In genomic region chr6:59072096-59073060, GRCm38 (mm10) we compare ENCODE assay signal across 18 mouse cellular contexts. TPM values are rescaled to one million over a fixed set of nuclear protein-coding genes. Genes with fewer than 3 reads are reported as not detected.
DNase-seq lines count a peak whose midpoint lies in the region; ATAC-seq and TF ChIP-seq lines count a peak whose summit lies in the region.
"Had no signal": no experiment of that assay in that cellular context is flagged by ENCODE, and none has a peak within 500 bp of the region (broad histone marks: within the 10 kb centered on the region; RNA-seq: fewer than 3 reads in every experiment).

No protein-coding gene starts in this region.

- DNase-seq in adrenal gland, adult 2 months = peak; percentile 63
- DNase-seq in adrenal gland, adult 18-20 months (ENCODE audit: low spot score in 2 of 2) = no peak
- DNase-seq in kidney, adult 8-10 months = peak; percentile 33 to 71
- DNase-seq in adrenal gland, postnatal 36 days = peak; percentile 22 to 41
- peak; percentile 68 for DNase-seq in lung, postnatal 0 days (ENCODE audit: low spot score)
- no peak for DNase-seq in thymus, postnatal 36 days
- no peak for DNase-seq in hindbrain, embryonic 10.5 days (ENCODE audit: low spot score)
- DNase-seq: cerebellum, postnatal 10 days; embryo, embryonic 11 days; spleen, adult 18-20 months; thymus, postnatal 4 days had no signal

- H3K4me3 ChIP-seq in kidney, embryonic 15.5 days (replicated peaks) = no peak overlapping the region
- H3K4me3 ChIP-seq in lung, postnatal 0 days (ENCODE audit: low read depth, low read length) = no peak overlapping the region
- no peak overlapping the region for H3K4me3 ChIP-seq in hindbrain, embryonic 10.5 days
- H3K4me3 ChIP-seq: limb, embryonic 15.5 days; lung, embryonic 15.5 days; midbrain, embryonic 12.5 days; neural tube, embryonic 15.5 days had no signal

- no peak for TF ChIP-seq CTCF in lung, postnatal 0 days (IDR thresholded peaks at IDR 0.05)

- no peaks in the 10 kb centered on the region for H3K36me3 ChIP-seq in kidney, embryonic 15.5 days
- no peaks in the 10 kb centered on the region for H3K36me3 ChIP-seq in lung, postnatal 0 days (ENCODE audit: insufficient read depth, low read length)
- no peaks in the 10 kb centered on the region for H3K36me3 ChIP-seq in hindbrain, embryonic 10.5 days
- H3K36me3 ChIP-seq: limb, embryonic 15.5 days; lung, embryonic 15.5 days; midbrain, embryonic 12.5 days; neural tube, embryonic 15.5 days had no signal

- TF ChIP-seq EP300 in lung, postnatal 0 days (IDR thresholded peaks at IDR 0.05) = no peak

- H3K4me1 ChIP-seq in kidney, embryonic 15.5 days = no peaks in the 10 kb centered on the region
- H3K4me1 ChIP-seq in lung, postnatal 0 days (ENCODE audit: insufficient read depth, low read depth, low read length) = no peaks in the 10 kb centered on the region
- H3K4me1 ChIP-seq in hindbrain, embryonic 10.5 days (replicated peaks) = no peaks in the 10 kb centered on the region
- H3K4me1 ChIP-seq: limb, embryonic 15.5 days; lung, embryonic 15.5 days; midbrain, embryonic 12.5 days; neural tube, embryonic 15.5 days had no signal

- H3K9me3 ChIP-seq in kidney, embryonic 15.5 days (replicated peaks) = no peaks in the 10 kb centered on the region; the same call in 1 of the 2 replicates
- no peaks in the 10 kb centered on the region for H3K9me3 ChIP-seq in lung, postnatal 0 days (ENCODE audit: low read length)
- H3K9me3 ChIP-seq in hindbrain, embryonic 10.5 days = peaks cover 15% of the 10 kb centered on the region; the same call in 1 of the 2 replicates
- H3K9me3 ChIP-seq: limb, embryonic 15.5 days; lung, embryonic 15.5 days; neural tube, embryonic 15.5 days had no signal

- H3K27me3 ChIP-seq in kidney, embryonic 15.5 days = no peaks in the 10 kb centered on the region
- H3K27me3 ChIP-seq in lung, postnatal 0 days (replicated peaks; ENCODE audit: insufficient read depth, low read length) = no peaks in the 10 kb centered on the region
- H3K27me3 ChIP-seq in hindbrain, embryonic 10.5 days (ENCODE audit: insufficient read depth, poor library complexity, severe bottlenecking) = no peaks in the 10 kb centered on the region
- H3K27me3 ChIP-seq: limb, embryonic 15.5 days; lung, embryonic 15.5 days; midbrain, embryonic 12.5 days; neural tube, embryonic 15.5 days had no signal

- H3K27ac ChIP-seq in kidney, embryonic 15.5 days = no peak overlapping the region
- no peak overlapping the region for H3K27ac ChIP-seq in lung, postnatal 0 days (ENCODE audit: low read length)
- no peak overlapping the region for H3K27ac ChIP-seq in hindbrain, embryonic 10.5 days
- H3K27ac ChIP-seq: limb, embryonic 15.5 days; lung, embryonic 15.5 days; midbrain, embryonic 12.5 days; neural tube, embryonic 15.5 days had no signal

- no peak overlapping the region for H3K9ac ChIP-seq in kidney, embryonic 15.5 days
- H3K9ac ChIP-seq in lung, postnatal 0 days (replicated peaks; ENCODE audit: low read depth) = no peak overlapping the region
- H3K9ac ChIP-seq: limb, embryonic 15.5 days; lung, embryonic 15.5 days; midbrain, embryonic 12.5 days; neural tube, embryonic 15.5 days had no signal

- no peak overlapping the region for H3K4me2 ChIP-seq in kidney, embryonic 15.5 days
- no peak overlapping the region for H3K4me2 ChIP-seq in lung, postnatal 0 days (replicated peaks; ENCODE audit: low read depth, low read length)
- H3K4me2 ChIP-seq: limb, embryonic 15.5 days; lung, embryonic 15.5 days; midbrain, embryonic 12.5 days; neural tube, embryonic 15.5 days had no signal

- 76% methylated on average over 5 of the region's 5 CpGs for WGBS in kidney, embryonic 15.5 days
- WGBS in lung, postnatal 0 days = 50% methylated on average over 5 of the region's 5 CpGs
- WGBS in hindbrain, embryonic 10.5 days = 88% methylated on average over 5 of the region's 5 CpGs

- no peak for ATAC-seq in kidney, embryonic 15.5 days (replicated peaks; ENCODE audit: low FRiP score)
- peak; percentile 72 for ATAC-seq in lung, postnatal 0 days
- ATAC-seq: activated CD4-positive, CD25-positive, alpha-beta regulatory T cell, adult 4 months; forebrain, embryonic 14.5 days had no signal

RNA-seq across cellular contexts. Expression of gene Fam13a, which starts 48.0 kb away (rescaled TPM):
- 10 to 100 TPM; 42.2 to 73.3 TPM for total RNA-seq in adrenal gland, adult 2 months (2021)
- polyA plus RNA-seq in adrenal gland, adult 2 months (2012; rRNA removed) = 6.7 and 7.9 TPM in 2 replicates
- 10 to 100 TPM; 50.7 to 60.7 TPM for total RNA-seq in adrenal gland, adult 18-20 months (2021)
- 9.4 and 9.7 TPM in 2 replicates for polyA plus RNA-seq in kidney, embryonic 15.5 days (2015; fragmentation: Nextera tagmentation; extraction: Ambion mirVana)
- total RNA-seq in adrenal gland, postnatal 36 days (2021) = 100 to 1,000 TPM in 1 of 2 experiments, 10 to 100 TPM in 1; 99.4 to 103 TPM
- 21.4 and 23.5 TPM in 2 replicates for polyA plus RNA-seq in lung, postnatal 0 days (2015; fragmentation: Nextera tagmentation; extraction: Ambion mirVana)
- 3.2 and 3.5 TPM in 2 replicates for polyA plus RNA-seq in hindbrain, embryonic 10.5 days (2016; fragmentation: Nextera tagmentation; extraction: Ambion mirVana)
- polyA plus RNA-seq: activated CD4-positive, CD25-positive, alpha-beta regulatory T cell, adult 4 months had no signal

Comparison
In these comparisons a context has a peak if more than half of its experiments do, and no peak if none do; other contexts are left out.
1. DNase-seq: peak in adrenal gland, adult 2 months (single experiment), kidney, adult 8-10 months (2 of 2), adrenal gland, postnatal 36 days (2 of 2) and lung, postnatal 0 days (single experiment); none in adrenal gland, adult 18-20 months (0 of 2), thymus, postnatal 36 days (0 of 2) and hindbrain, embryonic 10.5 days (single experiment).